Mouse (Mus musculus) heart, postnatal 4 days (tissue): Measurements from ENCODE around the gene Marf1. TPM values are rescaled to one million over a fixed set of nuclear protein-coding genes. Genes with fewer than 3 reads are reported as not detected.
A peak's percentile ranks its signal among the peaks of the same experiment; 100 is the strongest.
"Not testable (repeated sequence)": the region's sequence is repeated elsewhere in the genome, so short reads cannot be mapped to it uniquely, and the experiment has no call there.

ENCODE experiments used
- DNase-seq: peaks from one replicate; pipeline ENCODE4 v3.0.0; 2021
- total RNA-seq, 2 experiments: library from RNA; stranded (reverse); gene quantifications; 2 replicates each; pipeline ENCODE4 v1.2.3; 2021

The Marf1 gene
- total RNA-seq, result 10 to 100 TPM; 24.7 to 24.8 TPM

- DNase-seq, result peak; percentile 94
Measured at GRCm38 (mm10) chr16:14162988-14163416, at the start of gene Marf1, which contains the start of gene Nde1. Gene Marf1, minus strand, starts transcription at chr16:14163351. Gene Nde1, plus strand, starts transcription at chr16:14163275.

- DNase-seq, result no peak
Measured at GRCm38 (mm10) chr16:14198798-14199197, 35.6 kb upstream of the Marf1 start.

GRCm38 (mm10) chr16:14195427-14195826 is 32.3 kb upstream of the Marf1 start:
- DNase-seq, result peak; percentile 67

DNA sequence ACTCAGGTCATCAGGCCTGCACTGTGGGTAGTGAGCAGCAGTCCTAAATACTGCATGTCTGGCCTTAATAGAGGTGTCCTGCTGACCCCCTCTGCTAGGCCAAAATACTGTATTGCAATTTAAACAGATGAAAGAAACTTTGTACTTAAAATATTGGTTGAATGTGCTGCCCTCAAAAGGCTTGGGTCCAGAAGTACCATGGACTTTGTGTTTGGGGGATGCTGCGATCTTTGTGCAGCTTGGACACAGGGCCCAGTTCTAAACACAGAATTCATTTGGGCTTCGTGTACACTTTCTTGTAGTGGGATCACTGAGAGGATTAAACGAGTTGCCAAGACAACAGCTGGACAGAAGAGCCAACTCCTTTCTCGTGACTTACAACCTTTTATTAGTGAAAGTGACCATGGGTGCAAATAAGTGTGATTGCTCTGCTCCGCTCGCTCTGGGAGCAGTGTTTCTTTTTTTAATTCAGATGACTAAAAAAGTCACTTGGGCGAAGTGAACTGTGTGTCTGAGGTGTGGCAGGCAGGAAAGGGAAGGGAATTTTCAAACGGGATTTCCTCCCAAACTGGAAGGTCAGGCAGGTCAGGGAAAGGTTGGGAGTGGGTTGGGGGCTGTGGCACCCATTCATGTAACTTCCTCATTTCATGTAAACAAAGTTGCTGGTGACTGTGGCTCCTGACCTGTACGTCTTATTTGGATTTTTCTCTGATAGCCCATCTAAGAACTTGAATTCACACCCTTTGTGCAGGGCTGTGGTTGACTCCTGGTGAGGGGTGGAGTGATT is 31.2 kb upstream of the Marf1 start:
- DNase-seq, result no peak

DNA sequence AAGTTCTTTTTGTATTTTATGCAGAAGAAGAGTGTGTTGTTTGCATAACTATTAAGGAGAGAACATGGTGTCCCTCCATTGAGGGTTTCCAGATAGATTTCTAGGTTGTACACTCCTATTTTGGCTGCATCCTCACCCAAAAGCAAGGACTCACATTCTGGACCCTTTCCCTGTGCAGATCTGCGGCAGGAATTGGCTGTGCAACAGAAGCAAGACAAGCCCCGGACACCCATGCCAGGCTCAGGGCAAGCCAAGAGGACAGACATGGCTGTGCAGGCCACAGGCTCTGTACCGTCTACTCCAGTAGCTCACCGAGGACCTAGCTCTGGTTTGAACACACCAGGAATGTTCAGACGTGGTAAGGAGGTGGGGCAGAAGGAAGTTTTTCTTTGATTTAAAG is 22.4 kb upstream of the Marf1 start:
- DNase-seq, result no peak

DNA sequence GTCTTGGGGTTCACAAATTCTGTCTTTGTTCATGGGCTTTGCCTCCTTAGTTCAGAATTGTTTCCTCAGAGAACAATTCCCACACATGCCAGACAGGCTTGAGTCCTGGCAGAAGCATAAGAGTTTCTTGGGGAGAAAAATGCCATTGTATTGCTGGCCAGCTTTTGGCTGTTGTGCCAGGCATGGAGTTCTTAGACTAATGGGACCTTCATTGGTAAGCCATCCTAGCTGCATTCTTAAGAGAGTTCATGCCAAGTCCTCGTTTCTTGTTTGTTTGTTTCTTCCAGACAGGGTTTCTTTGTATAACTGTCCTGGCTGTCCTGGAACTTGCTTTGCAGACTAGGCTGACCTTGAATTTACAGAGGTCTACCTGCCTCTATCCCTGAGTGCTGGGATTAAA is 20.7 kb upstream of the Marf1 start:
- DNase-seq, result no peak

- DNase-seq, result no peak
Measured at GRCm38 (mm10) chr16:14182360-14182759, 19.2 kb upstream of the Marf1 start.

DNA sequence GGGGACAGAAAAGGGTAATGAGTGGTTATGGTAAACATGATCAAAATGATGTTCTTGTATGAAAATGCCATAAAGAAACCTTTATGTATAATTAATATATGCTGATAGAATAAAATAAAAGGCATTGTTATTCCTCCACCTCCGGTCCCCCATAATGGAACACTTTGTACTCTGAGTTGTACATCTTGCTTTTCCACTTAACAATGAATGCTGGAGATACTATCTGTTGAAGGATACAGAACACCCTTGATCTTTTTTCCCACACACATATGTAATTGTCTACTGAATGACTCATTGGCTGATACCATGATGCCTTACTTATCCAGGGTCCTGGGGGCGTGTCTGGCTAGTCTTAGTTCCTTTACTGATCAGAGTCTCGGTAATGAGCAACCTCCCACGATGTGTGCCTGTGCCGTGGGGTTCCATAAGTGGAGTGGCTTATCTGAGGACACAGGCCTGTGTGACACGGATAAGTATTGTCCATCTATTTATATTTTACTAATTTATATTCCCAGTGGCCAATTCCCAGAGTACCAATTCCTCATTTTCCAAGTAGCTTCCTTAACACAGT is 17.1 kb upstream of the Marf1 start:
- DNase-seq, result no peak

- no peak for DNase-seq
Measured at GRCm38 (mm10) chr16:14178041-14178440, 14.9 kb upstream of the Marf1 start.

GRCm38 (mm10) chr16:14169706-14170105 is 6.6 kb upstream of the Marf1 start:
- DNase-seq, result no peak

DNA sequence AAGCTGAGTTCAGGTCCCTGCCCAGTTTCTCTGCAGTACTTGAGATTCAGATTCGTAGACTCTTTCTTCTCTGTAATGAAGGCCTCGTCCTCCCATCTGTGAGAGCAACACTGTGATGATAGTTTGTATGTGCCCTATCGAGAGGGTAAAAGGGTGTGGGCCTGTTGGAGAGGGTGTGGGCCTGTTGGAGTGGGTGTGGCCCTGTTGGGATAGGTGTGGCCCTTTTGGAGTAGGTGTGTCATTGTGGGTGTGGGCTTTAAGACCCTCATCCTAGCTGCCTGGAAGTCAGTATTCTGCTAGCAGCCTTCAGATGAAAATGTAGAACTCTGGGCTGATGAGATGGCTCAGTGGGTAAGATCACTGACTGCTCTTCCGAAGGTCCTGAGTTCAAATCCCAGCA is 3.3 kb upstream of the Marf1 start:
- no peak for DNase-seq

DNA sequence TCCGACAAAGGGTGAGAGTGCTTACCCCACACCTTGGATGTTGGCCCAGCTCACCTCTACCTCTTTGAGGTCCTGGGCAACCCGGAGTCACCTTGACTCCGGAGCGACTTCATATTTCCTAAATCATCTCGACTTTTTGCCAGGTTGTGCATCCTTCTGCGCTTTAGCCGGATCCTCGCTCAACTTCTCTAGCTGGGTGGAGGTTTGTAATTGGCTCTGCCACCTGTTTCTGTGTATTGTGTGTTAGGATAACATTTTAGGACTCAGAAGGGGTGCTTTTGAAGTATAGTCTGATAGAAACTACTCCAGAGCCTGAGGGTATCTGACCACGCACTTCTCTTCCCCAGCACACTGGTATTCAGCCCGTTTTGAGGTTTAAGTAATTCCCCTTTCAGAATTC is 580 bp upstream of the Marf1 start:
- DNase-seq, result no peak

DNA sequence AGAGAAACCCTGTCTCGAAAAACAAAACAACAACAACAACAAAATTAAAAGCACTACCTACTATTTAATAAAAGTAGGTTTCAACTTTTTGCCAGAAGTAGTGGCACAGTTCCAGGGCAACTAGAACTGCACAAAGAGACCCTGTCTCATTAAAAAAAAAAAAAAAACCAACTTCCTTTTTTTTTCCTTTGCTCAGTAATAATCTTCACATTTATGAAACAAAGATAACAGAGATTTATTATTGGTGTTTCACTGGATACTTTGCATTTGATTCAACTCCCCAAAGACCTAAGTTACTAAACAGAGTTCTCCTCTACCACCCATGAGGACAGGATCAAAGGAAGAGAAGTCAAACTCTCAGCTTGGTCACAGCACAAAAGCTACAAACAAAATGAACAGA is 2.2 kb downstream of the Marf1 start:
- DNase-seq, result no peak

DNA sequence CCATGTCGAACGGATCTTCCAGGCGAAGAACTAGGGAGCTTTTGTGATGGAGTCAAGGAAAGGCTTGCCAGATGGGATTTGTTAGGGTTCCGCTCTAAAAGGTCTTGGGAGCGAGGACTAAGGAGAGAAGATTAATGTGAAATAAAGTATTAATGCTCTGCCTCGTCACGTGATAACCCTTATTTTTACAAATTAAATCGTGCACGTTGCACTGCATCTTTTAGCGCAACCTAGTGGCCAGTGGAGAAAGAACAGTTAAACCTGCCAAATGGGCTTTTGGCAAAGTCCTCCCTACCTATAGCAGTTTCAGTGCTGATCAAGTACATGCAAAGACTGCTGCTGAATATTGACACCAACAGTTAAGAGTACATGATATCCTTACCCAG is 3.4 kb downstream of the Marf1 start:
- peak; percentile 83 for DNase-seq

- peak; percentile 100 for DNase-seq
Measured at GRCm38 (mm10) chr16:14158936-14159745, 4.0 kb downstream of the Marf1 start.

DNA sequence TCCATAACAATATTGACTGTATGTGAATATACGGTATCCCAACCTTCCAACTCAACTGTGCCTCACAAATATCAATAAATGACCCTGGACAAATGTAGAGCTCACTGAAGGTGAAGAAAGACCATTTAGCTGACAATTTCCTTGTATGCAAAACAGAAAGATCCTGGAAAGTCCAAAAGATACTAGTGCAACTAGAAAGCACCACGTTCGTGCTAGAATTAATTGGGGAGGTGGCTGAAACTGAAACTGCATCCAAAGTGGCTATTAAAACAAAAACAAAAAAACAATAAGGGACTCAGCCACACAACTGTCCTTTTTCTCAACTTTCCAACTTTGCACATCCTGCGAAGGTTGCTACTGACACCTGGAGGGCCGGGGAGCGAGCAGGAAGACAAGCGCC is 4.6 kb downstream of the Marf1 start:
- no peak for DNase-seq

- DNase-seq, result no peak
Measured at GRCm38 (mm10) chr16:14156312-14156711, 6.8 kb downstream of the Marf1 start.

DNA sequence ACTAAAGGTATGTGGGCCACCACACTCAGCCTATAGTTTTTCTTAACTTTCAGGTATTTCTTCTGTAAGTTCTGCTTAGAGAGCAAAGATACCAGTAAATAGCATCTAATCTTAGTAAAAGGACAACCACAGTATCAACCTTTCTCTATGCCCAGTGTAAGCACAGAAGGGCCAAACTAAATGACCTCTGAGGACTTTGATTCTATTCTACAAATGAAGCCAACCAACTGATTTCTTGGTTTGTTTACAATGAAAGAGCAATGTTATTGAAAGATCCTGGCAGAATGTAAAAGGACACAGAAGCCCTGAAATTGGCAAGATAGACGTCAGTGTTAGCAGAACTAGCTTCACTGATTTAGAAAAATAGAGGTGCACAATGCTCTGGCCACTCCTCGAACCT is 7.5 kb downstream of the Marf1 start:
- not testable (repeated sequence) for DNase-seq

DNA sequence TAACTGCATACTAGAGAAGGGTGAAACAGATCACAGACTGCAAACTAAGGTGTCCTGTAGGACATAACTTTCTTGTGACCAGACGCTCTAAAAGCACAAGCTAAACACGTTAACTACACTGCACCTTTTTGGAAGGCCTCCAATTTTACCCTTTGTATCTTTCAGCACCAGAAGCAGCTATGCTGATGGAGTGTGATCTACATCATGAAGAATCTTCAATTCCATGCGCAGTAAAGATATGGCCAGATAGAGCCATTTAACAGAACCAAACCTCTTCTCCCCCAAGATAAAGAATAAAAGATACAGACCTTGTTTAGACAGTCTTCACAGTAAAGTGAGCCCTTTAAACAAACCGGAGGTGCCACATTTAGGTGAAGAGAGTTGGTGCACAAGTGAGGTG is 11.4 kb downstream of the Marf1 start:
- no peak for DNase-seq

DNA sequence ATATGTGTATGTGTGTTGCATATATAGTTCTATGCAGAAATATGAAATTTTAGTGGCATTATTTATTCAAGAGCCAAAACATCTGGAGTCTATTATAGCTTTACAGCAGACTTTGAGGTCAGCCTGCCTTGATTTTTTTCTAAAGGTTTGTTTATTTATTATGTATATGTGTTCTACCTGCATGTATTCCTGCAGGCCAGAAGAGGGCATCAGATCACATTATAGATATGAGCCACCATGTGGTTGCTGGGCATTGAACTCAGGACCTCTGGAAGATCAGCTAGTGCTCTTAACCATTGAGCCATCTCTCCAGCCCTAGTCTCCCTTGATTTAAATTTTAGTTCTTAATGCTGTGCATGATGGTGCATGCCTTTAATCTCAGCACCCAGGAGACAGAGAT is 15.4 kb downstream of the Marf1 start:
- DNase-seq, result no peak

DNA sequence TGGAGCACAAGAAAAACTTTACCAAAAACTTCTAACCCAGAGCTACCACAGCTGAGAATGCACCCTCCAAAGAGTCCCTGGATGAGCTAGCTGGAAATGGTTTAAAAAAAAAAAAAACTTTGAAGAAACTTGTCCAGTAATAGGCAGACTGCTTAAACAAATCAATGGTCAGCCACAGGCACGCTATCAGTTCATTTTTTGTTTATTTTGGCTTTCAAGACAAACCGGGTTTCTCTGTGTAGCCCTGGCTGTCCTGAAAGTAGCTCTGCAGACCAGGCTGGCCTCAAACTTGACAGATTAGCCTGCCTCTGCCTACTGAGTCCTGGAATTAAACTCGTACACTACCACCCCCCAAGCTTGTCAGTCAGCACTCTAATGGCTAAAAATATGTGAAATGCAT is 19.9 kb downstream of the Marf1 start:
- DNase-seq, result no peak

GRCm38 (mm10) chr16:14139106-14139505 is 24.0 kb downstream of the Marf1 start:
- DNase-seq, result no peak

DNA sequence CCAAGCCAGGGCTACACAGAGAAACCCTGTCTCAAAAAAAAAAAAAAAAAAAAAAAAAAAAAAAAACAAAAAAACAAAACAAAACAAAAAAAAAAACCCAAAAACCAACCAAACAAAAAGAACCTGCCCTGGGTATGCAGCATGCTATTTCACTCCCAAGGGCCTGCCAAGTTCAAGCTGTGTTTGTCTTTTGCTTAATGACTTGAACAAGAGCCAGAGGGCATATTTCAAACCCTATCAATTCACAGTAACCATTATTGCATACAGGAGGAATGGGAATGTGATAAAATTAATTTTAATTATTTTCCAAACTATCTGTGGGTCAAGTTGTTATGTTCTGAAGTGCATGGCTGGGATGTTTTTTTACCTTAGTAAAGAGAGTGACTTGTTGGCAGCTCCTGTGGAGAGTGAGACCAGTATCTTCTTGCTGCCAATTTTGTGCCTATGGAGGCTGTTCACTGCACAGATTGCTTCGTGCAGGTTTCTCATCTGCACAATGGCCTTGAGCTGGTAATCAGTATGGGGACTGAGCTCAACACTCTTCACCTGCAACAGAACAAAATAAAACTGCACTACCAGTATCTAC is 25.1 kb downstream of the Marf1 start:
- no peak for DNase-seq
